Mouse (Mus musculus): Measurements from ENCODE around the gene Dedd2. TPM values are rescaled to one million over a fixed set of nuclear protein-coding genes. Genes with fewer than 3 reads are reported as not detected.

Dedd2 gene
- polyA plus RNA-seq, 1 experiment from 2014 or later = 5.7 TPM

DNA sequence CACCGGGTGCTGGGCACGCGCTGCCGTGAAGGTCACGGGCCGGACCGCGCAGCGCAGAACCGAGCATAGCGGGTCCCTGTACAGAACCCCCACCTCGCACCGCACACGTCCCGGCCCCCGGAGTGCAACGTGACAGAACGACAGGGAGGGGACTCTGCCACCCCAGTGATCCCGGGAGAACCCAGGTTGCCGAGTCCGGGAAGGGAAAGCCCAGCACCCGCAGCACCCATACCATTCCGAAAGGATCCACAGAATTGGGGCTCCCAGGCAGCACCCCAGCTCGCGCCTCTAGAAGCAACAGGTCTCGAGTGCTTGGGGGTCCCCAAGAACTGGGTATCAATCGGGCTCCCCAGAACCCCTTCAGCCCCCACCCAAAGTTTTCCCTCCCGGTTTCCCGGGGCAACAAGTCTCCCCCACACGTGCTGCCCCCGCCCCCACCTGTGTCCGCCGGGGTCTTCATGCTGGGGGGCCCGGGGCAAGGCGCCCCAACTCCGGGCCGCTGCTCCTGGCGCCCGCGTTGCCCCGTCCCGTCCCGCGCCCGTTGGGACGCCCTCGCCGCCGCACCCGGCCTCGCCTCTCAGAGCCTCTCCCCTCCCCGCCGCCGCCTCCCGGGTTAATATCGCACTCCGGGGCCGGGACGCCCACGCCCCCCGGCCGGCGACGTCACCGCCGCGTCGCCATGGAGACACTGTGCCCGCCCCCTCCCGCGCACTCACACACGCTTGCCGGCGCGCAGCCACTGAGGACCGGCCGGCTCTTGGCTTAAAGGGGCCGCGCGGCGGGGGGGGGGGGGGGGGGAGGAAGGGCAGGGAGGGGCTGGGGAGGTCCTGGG, 29.9 kb upstream of the Dedd2 start, which contains the start of gene Erf:
Gene Erf, minus strand, starts transcription at position 621 of the 832 bp plus-strand sequence.
- peak within 1 kb of the TSS; percentile 97 for H3K4me2 ChIP-seq (ENCODE audit: low read length)
- under 1% methylated on average over 61 of the region's 81 CpGs for WGBS
- ATAC-seq (ENCODE audit: insufficient number of reproducible peaks, insufficient read depth, low FRiP score, low read depth) = peak; percentile 75

GRCm38 (mm10) chr7:25249314-25250140, 29.1 kb upstream of the Dedd2 start:
- Histone ChIP-seq H3K9ac (ENCODE audit: low read length) (peak overlapping the region; percentile 99), H3K9me3 (ENCODE audit: control insufficient read depth, low read length) (no peaks in the 10 kb centered on the region), H3K27me3 (ENCODE audit: control insufficient read depth, insufficient read depth, low read length) (no peaks in the 10 kb centered on the region), H3K4me2 (ENCODE audit: low read length) (peak overlapping the region; percentile 97), H3K4me3 (ENCODE audit: control insufficient read depth in 1 of 2, insufficient read depth in 1 of 2, low read depth in 1 of 2, low read length in 2 of 2) (peak overlapping the region; percentile 87 to 100), H3K4me1 (ENCODE audit: control insufficient read depth in 2 of 2, insufficient read depth in 2 of 2, low read length in 2 of 2) (peaks cover 23 to 43% of the 10 kb centered on the region in 2 experiments), H3K36me3 (ENCODE audit: control insufficient read depth, insufficient read depth, low read length) (peaks cover 19% of the 10 kb centered on the region), H3K27ac (replicated peaks in 1 of 2; ENCODE audit: control insufficient read depth in 1 of 2, insufficient read depth in 1 of 2, low read depth in 2 of 2, low read length in 2 of 2) (peak overlapping the region; percentile 97 to 98)
- WGBS = under 1% methylated on average over 37 of the region's 73 CpGs
- ATAC-seq (ENCODE audit: insufficient number of reproducible peaks, insufficient read depth, low FRiP score, low read depth) = peak; percentile 51

More for the DNA sequence above, 29.9 kb upstream of the Dedd2 start, which contains the start of gene Erf:
- H3K27me3 ChIP-seq (ENCODE audit: control insufficient read depth, insufficient read depth, low read length) = no peaks in the 10 kb centered on the region
- H3K4me1 ChIP-seq (ENCODE audit: control insufficient read depth in 2 of 2, insufficient read depth in 2 of 2, low read length in 2 of 2) = peaks cover 23 to 37% of the 10 kb centered on the region in 2 experiments
- H3K36me3 ChIP-seq (ENCODE audit: control insufficient read depth, insufficient read depth, low read length) = peaks cover 11% of the 10 kb centered on the region
- H3K9me3 ChIP-seq (ENCODE audit: control insufficient read depth, low read length) = no peaks in the 10 kb centered on the region
- peak within 1 kb of the TSS; percentile 88 to 98 for H3K27ac ChIP-seq (replicated peaks in 1 of 2; ENCODE audit: control insufficient read depth in 1 of 2, insufficient read depth in 1 of 2, low read depth in 2 of 2, low read length in 2 of 2)
- peak within 1 kb of the TSS; percentile 87 to 100 for H3K4me3 ChIP-seq (ENCODE audit: control insufficient read depth in 1 of 2, insufficient read depth in 1 of 2, low read depth in 1 of 2, low read length in 2 of 2)
- H3K9ac ChIP-seq (ENCODE audit: low read length) = peak within 1 kb of the TSS; percentile 99

- H3K27ac ChIP-seq (replicated peaks in 1 of 2; ENCODE audit: control insufficient read depth in 1 of 2, insufficient read depth in 1 of 2, low read depth in 2 of 2, low read length in 2 of 2) = peak overlapping the region; percentile 97 to 98
- WGBS = 0% methylated on average over 24 of the region's 25 CpGs
- no peaks in the 10 kb centered on the region for H3K27me3 ChIP-seq (ENCODE audit: control insufficient read depth, insufficient read depth, low read length)
- peaks cover 23 to 46% of the 10 kb centered on the region in 2 experiments for H3K4me1 ChIP-seq (ENCODE audit: control insufficient read depth in 2 of 2, insufficient read depth in 2 of 2, low read length in 2 of 2)
- no peak; the same call in 1 of the 2 replicates for ATAC-seq (ENCODE audit: insufficient number of reproducible peaks, insufficient read depth, low FRiP score, low read depth)
- H3K9ac ChIP-seq (ENCODE audit: low read length) = peak overlapping the region; percentile 99
- H3K4me3 ChIP-seq (ENCODE audit: control insufficient read depth in 1 of 2, insufficient read depth in 1 of 2, low read depth in 1 of 2, low read length in 2 of 2) = peak overlapping the region; percentile 87 to 100
- peaks cover 26% of the 10 kb centered on the region for H3K36me3 ChIP-seq (ENCODE audit: control insufficient read depth, insufficient read depth, low read length)
- peak overlapping the region; percentile 97 for H3K4me2 ChIP-seq (ENCODE audit: low read length)
- H3K9me3 ChIP-seq (ENCODE audit: control insufficient read depth, low read length) = no peaks in the 10 kb centered on the region
These were observed 28.5 kb upstream of the Dedd2 start for GRCm38 (mm10) chr7:25248846-25249313.

DNA sequence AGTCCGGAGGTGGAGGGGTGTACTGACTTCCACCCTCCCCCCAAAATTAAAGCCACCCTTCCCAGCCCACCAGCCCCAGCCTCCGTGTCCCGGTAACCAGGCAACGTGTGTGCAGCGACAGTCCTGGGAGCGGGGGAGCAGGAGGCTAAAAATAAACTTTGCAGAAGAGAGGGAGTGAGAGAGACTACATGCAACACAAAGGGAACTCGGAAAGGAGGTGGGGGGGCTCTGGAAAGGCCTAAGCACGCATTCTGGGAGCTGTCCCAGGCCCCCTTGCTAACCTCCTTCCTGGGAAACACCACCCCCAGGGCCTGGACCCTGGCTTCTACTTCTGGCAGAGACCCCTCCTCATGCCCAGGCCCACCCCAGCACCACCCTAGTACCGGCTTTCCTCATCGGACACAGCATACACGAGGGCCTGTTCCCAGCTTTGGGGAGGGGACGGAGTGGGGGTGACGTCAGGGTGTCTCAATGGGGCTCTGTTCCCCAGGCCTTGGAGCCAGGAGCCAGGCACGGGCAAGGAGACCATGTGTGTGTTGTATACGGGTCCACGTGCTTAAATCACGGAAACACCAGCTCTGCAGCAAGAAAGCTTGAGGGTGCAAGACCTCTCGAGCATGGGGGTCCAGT, 27.7 kb upstream of the Dedd2 start:
- WGBS = under 1% methylated on average over 18 of the region's 18 CpGs
- Histone ChIP-seq H3K4me1 (ENCODE audit: control insufficient read depth in 2 of 2, insufficient read depth in 2 of 2, low read length in 2 of 2) (peaks cover 23 to 46% of the 10 kb centered on the region in 2 experiments), H3K4me2 (ENCODE audit: low read length) (peak overlapping the region; percentile 97), H3K4me3 (ENCODE audit: control insufficient read depth in 1 of 2, insufficient read depth in 1 of 2, low read depth in 1 of 2, low read length in 2 of 2) (peak overlapping the region; percentile 87 to 100), H3K36me3 (ENCODE audit: control insufficient read depth, insufficient read depth, low read length) (peaks cover 33% of the 10 kb centered on the region), H3K9me3 (ENCODE audit: control insufficient read depth, low read length) (no peaks in the 10 kb centered on the region), H3K27me3 (ENCODE audit: control insufficient read depth, insufficient read depth, low read length) (no peaks in the 10 kb centered on the region), H3K27ac (replicated peaks in 1 of 2; ENCODE audit: control insufficient read depth in 1 of 2, insufficient read depth in 1 of 2, low read depth in 2 of 2, low read length in 2 of 2) (peak overlapping the region; percentile 97 to 98), H3K9ac (ENCODE audit: low read length) (peak overlapping the region; percentile 99)
- ATAC-seq (ENCODE audit: insufficient number of reproducible peaks, insufficient read depth, low FRiP score, low read depth) = peak; percentile 7; the same call in 1 of the 2 replicates

DNA sequence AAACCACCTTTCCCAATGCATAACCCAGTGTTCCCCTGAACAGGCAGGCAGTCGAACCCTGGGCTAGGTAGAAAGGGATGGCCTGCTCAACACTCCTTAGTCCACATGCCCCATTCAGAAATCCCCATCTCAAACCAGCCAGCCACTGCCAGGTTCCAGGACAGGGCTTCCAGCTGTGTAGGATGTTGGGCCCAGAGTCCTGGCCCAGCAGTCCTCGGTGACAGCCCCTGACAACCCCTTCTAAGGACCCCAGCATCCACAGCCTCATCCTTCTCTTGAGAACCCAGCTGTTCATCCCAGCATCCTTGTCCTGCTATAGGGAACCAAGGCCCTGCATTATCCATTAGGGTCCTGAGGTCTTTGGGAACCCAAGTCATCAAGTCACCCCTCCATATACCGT, 27.1 kb upstream of the Dedd2 start:
- no peak for ATAC-seq (ENCODE audit: insufficient number of reproducible peaks, insufficient read depth, low FRiP score, low read depth)
- Histone ChIP-seq H3K27ac (replicated peaks in 1 of 2; ENCODE audit: control insufficient read depth in 1 of 2, insufficient read depth in 1 of 2, low read depth in 2 of 2, low read length in 2 of 2) (peak overlapping the region; percentile 97 to 98), H3K36me3 (ENCODE audit: control insufficient read depth, insufficient read depth, low read length) (peaks cover 40% of the 10 kb centered on the region), H3K9me3 (ENCODE audit: control insufficient read depth, low read length) (no peaks in the 10 kb centered on the region), H3K4me3 (ENCODE audit: control insufficient read depth in 1 of 2, insufficient read depth in 1 of 2, low read depth in 1 of 2, low read length in 2 of 2) (peak overlapping the region; percentile 87 to 100), H3K4me2 (ENCODE audit: low read length) (peak overlapping the region; percentile 97), H3K27me3 (ENCODE audit: control insufficient read depth, insufficient read depth, low read length) (no peaks in the 10 kb centered on the region), H3K4me1 (ENCODE audit: control insufficient read depth in 2 of 2, insufficient read depth in 2 of 2, low read length in 2 of 2) (peaks cover 23 to 46% of the 10 kb centered on the region in 2 experiments), H3K9ac (ENCODE audit: low read length) (peak overlapping the region; percentile 99)
- 10% methylated on average over 3 of the region's 3 CpGs for whole genome bisulfite sequencing

GRCm38 (mm10) chr7:25246759-25247137, 26.3 kb upstream of the Dedd2 start:
- Histone ChIP-seq H3K4me1 (ENCODE audit: control insufficient read depth in 2 of 2, insufficient read depth in 2 of 2, low read length in 2 of 2) (peaks cover 23 to 46% of the 10 kb centered on the region in 2 experiments), H3K27me3 (ENCODE audit: control insufficient read depth, insufficient read depth, low read length) (no peaks in the 10 kb centered on the region), H3K36me3 (ENCODE audit: control insufficient read depth, insufficient read depth, low read length) (peaks cover 46% of the 10 kb centered on the region), H3K4me3 (ENCODE audit: control insufficient read depth in 1 of 2, insufficient read depth in 1 of 2, low read depth in 1 of 2, low read length in 2 of 2) (peak overlapping the region; percentile 24 to 100), H3K9ac (ENCODE audit: low read length) (peak overlapping the region; percentile 99), H3K27ac (replicated peaks in 1 of 2; ENCODE audit: control insufficient read depth in 1 of 2, insufficient read depth in 1 of 2, low read depth in 2 of 2, low read length in 2 of 2) (peak overlapping the region; percentile 82 to 98), H3K4me2 (ENCODE audit: low read length) (peak overlapping the region; percentile 97), H3K9me3 (ENCODE audit: control insufficient read depth, low read length) (no peaks in the 10 kb centered on the region)
- 36% methylated on average over 4 of the region's 4 CpGs for WGBS
- ATAC-seq (ENCODE audit: insufficient number of reproducible peaks, insufficient read depth, low FRiP score, low read depth) = no peak
